Mouse (Mus musculus): ENCODE results near the gene Gsk3a.

Gsk3a gene

DNA sequence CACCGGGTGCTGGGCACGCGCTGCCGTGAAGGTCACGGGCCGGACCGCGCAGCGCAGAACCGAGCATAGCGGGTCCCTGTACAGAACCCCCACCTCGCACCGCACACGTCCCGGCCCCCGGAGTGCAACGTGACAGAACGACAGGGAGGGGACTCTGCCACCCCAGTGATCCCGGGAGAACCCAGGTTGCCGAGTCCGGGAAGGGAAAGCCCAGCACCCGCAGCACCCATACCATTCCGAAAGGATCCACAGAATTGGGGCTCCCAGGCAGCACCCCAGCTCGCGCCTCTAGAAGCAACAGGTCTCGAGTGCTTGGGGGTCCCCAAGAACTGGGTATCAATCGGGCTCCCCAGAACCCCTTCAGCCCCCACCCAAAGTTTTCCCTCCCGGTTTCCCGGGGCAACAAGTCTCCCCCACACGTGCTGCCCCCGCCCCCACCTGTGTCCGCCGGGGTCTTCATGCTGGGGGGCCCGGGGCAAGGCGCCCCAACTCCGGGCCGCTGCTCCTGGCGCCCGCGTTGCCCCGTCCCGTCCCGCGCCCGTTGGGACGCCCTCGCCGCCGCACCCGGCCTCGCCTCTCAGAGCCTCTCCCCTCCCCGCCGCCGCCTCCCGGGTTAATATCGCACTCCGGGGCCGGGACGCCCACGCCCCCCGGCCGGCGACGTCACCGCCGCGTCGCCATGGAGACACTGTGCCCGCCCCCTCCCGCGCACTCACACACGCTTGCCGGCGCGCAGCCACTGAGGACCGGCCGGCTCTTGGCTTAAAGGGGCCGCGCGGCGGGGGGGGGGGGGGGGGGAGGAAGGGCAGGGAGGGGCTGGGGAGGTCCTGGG, 12.7 kb upstream of the Gsk3a start, which contains the start of gene Erf:
TSS of gene Erf (minus strand) at position 621 of the 832 bp plus-strand sequence.
- DNase-seq (ENCODE audit: extremely low read depth, insufficient read length, low spot score), result peak; percentile 89

DNA sequence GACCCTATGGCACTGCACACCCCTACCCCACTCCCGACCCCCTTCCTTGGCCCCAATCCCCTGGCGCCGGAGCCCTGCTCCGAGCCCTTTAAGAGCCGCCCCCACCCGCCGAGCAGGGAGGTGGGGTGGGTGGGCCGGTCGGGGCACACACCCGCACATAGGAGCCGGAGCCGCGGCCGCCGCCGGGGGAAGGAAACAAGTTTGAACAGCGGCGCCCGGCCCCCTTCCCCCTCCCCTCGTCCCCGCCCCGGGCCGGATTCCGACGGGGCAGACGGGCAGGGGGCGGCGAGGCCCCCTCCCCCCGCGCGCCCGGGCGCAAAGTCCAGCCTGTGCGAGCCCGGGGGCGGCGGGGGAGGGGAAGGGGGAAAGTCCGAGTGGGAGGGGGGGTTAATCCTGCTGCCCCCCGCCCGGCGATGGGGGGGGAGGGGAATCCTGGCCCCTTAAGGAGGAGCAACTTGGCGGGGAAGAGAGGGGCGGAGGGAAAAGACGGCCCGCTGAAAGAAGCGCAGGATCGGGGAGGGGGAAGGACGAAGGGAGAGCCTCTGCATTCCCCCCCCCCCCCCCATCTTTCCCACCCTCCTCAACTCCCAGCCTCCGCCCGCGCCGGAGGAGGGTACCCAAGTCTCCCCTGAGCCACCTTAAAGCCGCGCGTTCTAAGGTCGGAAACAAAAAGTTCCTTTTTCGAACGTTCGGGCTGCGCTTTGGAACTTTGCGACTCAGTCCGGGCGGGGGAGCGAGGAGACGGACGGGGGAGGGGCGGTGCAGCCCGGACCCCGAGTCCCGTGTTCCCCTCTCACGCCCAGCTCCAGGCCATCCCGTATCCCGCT, 11.9 kb upstream of the Gsk3a start:
- peak; percentile 69 for DNase-seq (ENCODE audit: extremely low read depth, insufficient read length, low spot score)

DNA sequence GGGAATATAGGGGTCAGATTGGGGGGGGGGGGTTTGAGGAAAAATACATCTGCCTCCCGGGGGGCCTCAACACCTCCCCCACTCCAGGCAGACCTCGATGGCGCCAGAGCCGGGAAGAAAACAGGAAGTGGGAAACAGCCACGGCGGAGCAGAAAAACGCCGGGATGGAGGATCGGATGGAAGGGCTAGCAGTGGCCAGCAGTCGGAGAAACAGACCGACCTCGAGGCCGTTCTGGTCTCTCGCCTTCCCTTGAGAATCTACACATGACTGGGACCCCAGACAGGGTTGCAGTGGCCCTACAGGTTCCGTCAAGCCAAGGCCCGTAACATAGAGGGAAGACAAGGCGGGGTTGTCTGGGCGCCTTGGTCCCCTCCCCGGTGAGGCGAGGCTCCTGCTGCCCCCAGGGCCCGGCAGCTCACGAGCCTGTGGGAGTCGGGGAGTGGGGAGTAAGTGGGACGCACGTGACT, 11.2 kb upstream of the Gsk3a start:
- DNase-seq (ENCODE audit: extremely low read depth, insufficient read length, low spot score), result no peak

DNA sequence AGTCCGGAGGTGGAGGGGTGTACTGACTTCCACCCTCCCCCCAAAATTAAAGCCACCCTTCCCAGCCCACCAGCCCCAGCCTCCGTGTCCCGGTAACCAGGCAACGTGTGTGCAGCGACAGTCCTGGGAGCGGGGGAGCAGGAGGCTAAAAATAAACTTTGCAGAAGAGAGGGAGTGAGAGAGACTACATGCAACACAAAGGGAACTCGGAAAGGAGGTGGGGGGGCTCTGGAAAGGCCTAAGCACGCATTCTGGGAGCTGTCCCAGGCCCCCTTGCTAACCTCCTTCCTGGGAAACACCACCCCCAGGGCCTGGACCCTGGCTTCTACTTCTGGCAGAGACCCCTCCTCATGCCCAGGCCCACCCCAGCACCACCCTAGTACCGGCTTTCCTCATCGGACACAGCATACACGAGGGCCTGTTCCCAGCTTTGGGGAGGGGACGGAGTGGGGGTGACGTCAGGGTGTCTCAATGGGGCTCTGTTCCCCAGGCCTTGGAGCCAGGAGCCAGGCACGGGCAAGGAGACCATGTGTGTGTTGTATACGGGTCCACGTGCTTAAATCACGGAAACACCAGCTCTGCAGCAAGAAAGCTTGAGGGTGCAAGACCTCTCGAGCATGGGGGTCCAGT, 10.5 kb upstream of the Gsk3a start:
- DNase-seq (ENCODE audit: extremely low read depth, insufficient read length, low spot score), result peak; percentile 47

DNA sequence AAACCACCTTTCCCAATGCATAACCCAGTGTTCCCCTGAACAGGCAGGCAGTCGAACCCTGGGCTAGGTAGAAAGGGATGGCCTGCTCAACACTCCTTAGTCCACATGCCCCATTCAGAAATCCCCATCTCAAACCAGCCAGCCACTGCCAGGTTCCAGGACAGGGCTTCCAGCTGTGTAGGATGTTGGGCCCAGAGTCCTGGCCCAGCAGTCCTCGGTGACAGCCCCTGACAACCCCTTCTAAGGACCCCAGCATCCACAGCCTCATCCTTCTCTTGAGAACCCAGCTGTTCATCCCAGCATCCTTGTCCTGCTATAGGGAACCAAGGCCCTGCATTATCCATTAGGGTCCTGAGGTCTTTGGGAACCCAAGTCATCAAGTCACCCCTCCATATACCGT, 9.8 kb upstream of the Gsk3a start:
- DNase-seq (ENCODE audit: extremely low read depth, insufficient read length, low spot score), result no peak

DNA sequence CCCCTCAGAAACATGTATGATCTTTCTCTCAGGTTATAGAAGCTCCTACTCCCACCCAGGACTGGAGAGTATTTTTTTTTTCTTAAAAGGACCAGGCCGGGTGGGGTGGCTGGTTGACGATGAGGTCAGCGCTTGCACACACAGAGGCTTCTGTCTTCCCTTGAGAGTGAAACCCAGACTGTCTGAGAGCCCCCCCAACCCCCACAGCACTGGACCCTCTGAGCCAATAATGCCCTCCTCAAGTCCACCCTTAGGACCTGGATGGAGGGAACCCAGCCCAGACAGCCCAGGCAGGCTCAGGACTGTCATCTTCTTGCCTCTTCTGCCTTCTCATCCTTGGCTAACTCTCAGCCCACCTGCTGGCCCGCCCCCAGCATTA, 9.1 kb upstream of the Gsk3a start:
- DNase-seq (ENCODE audit: extremely low read depth, insufficient read length, low spot score), result no peak

DNA sequence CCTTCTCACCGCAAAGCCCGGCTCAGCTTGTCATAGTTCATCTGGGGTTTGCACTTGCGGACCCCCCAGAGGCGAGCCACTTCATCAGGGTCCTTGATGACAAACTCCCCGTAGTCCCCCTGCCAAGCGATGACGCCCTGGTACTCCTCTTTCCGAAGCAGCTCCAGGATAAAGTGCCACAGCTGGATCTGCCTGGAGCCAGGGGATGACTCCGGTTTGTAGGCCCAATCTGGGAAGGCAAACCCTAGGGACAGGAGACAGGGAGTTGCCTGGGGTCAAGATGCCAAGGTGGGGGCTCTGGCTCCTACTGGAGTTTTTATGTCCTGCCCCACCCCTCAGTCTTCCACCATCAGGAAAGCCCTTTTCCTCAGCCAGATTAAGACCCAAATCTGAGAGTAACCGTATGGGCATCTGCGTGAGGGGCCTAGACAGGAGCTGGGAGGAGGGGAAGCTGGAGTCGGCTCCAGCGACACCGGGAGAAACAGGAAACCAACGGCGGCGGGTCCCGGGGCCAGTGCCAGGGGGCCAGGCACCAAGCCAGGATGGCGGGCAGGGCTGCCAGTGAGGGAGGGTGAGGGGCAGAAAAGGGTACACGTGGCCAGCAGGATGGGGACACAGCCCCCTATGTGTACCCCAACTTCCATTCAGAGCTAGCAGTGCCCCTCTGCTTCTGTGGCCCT, 8.6 kb upstream of the Gsk3a start:
- DNase-seq (ENCODE audit: extremely low read depth, insufficient read length, low spot score), result peak; percentile 54

DNA sequence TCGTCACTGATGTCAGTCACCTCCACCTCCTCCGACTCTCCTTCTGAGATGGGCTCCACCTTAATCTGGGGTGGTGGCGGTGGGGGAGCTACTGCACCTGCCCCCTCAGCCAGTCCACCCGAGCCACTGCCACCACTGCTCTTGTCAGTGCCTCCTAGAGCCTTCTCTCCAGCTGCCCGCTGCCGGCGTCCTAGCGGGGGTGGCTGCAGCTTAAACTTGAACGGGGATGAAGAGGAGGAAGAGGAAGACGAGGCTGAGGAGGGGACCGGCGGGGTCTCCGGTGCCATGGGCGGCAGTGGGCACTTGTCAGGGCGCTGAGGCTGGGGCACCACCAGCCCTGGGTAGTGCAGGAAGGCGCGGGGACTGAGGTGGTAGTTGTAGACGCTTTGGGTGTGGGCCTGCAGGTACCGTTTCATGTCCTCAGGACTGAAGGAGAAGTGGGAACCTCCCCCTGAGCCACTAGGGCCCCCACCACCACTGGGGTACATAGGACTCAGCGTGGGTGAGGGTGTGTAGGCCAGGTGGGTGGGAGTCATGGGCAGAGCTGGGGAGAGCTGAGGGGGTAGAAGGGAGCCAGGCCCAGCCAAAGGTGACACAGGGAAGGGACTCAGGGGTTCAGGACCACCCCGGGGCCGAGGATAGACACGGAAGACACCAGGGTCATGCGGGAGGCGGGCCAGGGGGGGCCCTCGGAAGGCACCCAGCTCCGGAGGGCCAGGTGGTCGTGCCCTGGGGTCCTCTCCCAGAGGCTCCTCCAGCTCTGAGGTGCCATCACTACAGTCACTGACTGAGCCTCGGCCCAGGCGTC, 7.1 kb upstream of the Gsk3a start:
- DNase-seq (ENCODE audit: extremely low read depth, insufficient read length, low spot score), result no peak

DNA sequence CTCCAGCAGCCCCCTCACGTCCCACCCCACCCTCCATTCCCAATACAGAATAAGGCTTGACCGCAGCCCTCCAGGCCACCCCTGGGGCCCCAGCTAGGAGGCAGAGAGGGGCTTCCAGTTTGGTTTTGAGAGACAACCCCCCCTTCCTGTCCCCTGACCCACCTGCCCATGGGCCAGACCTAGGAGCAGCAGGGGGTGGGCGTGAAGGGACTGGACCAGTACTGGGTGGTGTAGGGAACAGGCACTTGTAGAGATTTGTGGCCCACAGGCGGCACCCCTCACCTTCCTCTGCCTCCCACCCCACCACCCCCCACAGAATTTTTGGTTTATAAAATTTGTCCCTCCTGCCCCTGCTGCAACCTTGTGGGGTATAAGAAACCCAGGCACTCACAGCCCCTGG, 5.7 kb upstream of the Gsk3a start:
- no peak for DNase-seq (ENCODE audit: extremely low read depth, insufficient read length, low spot score)

DNA sequence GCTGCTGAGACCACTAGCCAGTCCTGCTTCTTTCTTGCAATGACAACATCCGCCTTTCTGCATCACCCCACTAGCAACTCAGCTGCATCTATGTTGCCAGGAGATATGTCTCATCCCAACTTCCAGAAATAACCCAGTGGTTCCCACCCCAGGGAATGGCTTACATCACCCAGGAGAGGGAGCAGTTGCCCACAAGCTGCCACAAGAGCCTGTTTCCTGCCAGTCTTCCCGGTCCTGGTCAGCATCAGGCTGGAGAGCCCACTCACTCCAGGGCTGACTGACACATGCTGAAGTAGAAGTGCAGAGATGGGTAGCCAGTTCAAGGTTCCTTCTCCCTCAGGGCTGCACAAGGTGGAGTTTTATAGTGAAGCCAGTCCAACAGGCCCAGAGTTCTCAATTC, 3.4 kb upstream of the Gsk3a start:
- peak; percentile 63 for DNase-seq (ENCODE audit: extremely low read depth, insufficient read length, low spot score)

DNA sequence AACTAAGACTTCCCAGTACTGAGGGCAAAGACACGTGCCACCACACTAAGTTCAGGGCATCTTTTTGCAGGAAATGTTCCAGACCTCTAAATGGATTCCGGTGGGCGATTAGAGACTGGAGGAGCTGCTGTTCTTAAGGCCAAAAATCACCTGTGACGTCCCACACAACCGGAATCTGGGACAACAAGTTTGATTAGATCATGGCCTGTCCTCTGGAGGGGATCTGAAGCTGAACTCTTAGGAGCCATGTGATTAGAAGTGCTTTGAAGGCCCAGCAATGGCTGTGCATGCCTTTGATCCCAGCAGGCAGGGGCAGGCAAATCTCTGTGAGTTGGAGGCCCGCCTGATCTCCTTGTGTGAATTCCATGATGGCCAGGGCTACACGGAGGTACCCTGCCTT, 3.0 kb upstream of the Gsk3a start:
- no peak for DNase-seq (ENCODE audit: extremely low read depth, insufficient read length, low spot score)

DNA sequence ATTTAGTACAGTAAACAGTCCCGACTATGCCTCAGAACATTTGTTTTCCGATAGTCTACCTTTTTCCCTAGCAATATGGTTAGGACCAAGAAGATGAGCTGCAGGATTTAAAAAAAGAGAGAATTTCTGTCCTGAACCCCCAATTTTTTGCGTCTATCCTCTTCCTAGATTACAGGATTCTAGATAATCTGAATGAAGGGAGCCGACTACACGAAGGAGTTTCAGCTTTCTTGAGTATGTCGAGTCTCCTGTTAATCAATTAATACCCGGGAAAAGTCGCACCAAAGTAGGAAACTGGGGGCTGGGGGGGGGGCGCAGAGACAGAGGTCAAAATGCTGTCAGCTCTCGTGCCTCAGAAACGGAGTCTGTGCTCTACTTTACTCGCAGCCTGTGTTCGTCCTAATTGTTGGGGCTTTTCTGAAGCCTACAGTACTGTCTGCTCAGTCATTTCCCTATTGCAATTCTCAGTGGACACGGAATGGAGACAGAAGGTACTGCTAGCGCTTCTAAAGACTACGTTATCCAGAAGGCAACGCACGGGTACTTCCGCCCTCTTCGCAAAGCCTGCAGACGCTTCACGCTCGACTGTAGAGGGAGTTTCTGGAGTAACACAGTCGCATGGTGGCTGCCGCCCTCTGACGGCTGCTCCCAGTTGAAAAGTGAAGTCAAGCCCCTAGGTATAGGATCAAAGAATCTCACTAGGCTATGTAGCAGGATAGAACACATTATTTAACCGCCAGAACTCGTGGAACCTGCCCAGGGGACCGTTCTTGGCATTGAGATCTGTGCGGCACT, 1.4 kb upstream of the Gsk3a start:
- DNase-seq (ENCODE audit: extremely low read depth, insufficient read length, low spot score), result peak; percentile 36

DNA sequence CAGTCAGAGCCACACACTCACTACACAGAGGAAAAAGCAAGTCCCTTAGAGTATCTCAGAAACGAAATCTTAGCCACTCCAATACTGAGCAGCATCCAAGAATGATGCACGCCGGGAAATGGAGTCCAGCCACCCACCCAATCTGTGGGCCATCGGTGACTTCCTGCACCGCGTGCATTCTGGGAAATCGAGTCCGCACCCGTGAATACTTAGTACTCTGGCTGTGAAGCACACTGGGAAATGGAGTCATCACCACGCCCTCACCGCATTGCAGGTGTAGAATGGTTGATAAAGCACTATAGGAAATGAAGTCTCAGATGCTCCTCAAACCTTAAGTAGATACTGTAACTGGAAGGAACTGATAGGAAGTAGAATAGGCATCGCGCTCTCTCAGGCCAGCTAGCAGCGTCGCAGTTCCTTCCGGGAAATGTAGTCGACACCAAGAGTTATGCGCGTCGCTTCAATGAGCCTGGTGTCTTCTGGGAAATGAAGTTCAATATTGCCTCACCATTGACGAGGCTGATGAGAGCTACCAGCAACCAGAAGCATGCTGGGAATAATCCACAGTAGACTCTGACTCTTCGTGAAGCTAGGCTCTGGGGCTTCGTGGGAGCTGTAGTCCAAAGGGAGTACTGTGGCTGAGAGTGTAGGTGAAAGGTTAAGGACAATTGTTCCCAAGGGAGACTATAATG, 510 bp upstream of the Gsk3a start:
- peak; percentile 83 for DNase-seq (ENCODE audit: extremely low read depth, insufficient read length, low spot score)

DNA sequence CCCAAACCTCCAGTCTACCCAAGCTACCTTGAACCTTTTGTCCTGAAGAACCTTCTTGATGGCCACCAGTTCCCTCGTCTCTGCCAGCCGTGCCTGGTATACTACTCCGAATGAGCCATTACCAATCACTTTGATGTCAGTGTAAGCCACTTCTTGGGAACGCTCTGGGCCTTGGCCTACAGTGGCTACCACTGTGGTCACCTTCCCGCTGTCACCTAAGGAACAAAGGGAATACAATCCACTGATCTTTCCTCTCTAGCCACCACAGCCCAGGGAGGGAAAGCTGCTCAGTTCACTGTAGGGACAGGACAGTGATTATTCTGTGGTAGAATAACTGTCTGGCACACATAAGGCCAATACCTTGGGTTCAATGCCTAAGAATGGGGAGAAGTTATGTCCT, 2.1 kb downstream of the Gsk3a start:
- no peak for DNase-seq (ENCODE audit: extremely low read depth, insufficient read length, low spot score)

DNA sequence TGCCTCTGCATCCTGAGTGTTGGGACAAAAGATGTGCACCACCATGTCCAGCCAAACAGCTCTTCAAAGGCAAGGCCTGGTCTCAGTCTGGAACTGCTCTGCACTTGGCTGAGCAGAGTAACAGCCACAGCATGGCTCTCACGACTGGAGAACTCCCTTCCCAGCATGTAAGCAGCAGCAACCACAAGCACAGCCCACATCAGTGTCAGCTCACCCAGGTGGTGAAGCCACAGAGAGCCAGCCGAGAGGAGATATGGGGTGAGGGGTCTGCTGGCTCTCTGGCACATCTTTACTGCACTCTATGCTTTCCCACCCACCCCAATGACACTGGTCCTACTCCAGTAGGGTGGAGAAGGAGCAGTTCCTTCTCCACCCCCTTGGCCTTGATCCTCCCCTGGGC, 4.6 kb downstream of the Gsk3a start:
- no peak for DNase-seq (ENCODE audit: extremely low read depth, insufficient read length, low spot score)

DNA sequence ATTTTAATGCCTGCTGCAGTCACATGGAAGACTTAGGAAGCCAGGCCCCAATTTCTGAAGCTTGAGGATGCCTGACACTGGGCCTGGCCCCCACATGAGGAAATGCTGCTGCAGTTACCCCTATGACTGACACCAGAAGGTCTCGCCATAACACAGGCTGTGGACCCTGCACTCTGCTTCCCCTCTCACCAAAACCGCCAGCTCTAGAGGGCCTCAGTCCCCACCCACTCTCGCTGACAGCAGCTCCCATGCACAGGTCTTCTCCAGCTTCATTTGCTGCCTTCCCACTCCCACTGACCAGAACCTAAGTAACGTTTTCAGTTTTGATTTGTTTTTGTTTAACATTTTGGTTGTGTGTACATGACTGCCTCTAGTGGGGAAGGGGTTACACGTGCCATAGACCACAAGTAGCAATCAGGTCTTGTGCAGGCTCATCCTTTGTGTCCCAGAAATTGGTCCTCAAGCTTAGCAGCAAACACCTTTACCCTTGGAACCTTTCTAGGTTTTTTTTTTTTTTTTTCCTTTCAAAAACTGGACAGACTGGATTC, 5.5 kb downstream of the Gsk3a start:
- no peak for DNase-seq (ENCODE audit: extremely low read depth, insufficient read length, low spot score)

DNA sequence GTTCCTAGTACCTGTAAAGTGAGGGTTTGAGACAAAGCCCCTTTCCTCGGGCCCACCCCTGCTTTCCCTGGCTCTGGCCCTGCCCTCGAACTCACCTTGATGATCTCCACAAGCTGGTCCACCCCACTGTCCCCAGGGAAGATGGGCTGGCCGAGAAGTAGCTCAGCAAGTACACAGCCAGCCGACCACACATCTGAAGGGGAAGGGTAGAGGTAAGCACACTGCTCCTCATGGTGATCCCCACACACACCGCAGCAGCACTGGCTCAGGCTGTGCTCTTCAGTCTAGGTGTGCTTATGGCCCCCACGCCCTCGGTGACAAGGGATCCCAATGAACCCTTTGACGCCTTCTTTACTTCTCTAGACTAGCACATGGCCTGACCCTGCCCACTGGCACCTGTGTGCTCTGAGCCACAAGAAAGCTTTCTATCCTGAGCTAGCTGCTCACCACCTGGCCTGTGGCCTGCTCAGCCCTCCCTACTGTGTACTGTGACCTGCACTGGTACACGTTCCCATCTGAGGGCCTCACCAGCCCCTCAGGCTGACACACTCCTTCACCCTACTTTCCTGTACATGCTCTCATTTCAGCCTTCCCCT, 6.9 kb downstream of the Gsk3a start:
- no peak for DNase-seq (ENCODE audit: extremely low read depth, insufficient read length, low spot score)

Measured in 3134 (cell line).